Mouse (Mus musculus) ES-Bruce4 (cell line): Measurements from ENCODE around the gene D230025D16Rik.

ENCODE experiments used
- CTCF ChIP-seq: IDR thresholded peaks from one replicate; pipeline ENCODE4 v1.8.1; 2011; ENCODE audit warnings: low read depth, low read length
- POLR2A ChIP-seq: IDR thresholded peaks from one replicate; pipeline ENCODE4 v1.8.1; 2011; ENCODE audit warnings: low read length; ENCODE audit not compliant: insufficient read depth

DNA sequence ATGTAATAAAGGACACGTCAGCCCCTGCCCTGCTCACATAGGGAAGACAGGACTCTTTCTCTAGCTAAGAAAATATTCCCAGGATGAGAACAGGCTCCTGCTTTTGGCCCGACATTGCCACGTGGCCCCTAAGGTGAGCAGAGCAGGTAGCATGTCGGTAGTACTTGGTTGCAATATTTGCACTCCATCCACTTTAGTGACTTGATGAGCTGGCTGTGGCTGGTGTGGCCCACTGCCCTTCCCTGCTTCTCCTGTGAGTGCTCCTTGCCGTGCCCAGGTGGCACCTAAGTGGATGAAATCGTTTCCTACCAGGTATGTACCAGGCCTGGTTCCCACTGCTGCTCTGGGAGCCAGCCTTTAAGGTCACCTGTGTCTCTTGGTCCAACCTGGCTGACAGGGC lies 27.0 kb downstream of the D230025D16Rik start:
- TF ChIP-seq CTCF (no peak), POLR2A (no peak)
